Mouse (Mus musculus) kidney, adult 2 months (tissue): Measurements from ENCODE around the gene Maml2.

Source experiments
- CTCF ChIP-seq: fragments of 200-500 bp; conservative IDR thresholded peaks from 2 replicates; pipeline ENCODE4 v1.5.1; 2011; ENCODE audit warnings: low read depth, mild to moderate bottlenecking, control low read depth, low read length, moderate library complexity, mixed read lengths; ENCODE audit not compliant: insufficient read depth, insufficient read length
- POLR2A ChIP-seq: fragments of 200-500 bp; IDR thresholded peaks from one replicate; pipeline ENCODE4 v1.6.1; 2011; ENCODE audit warnings: low read depth, low read length, control low read depth

- peak; percentile 36; the same call in 1 of the 2 replicates for TF ChIP-seq CTCF
- TF ChIP-seq POLR2A: no peak
Measured at GRCm38 (mm10) chr9:13510621-13511369, 213.0 kb downstream of the Maml2 start.
